Comparison of ENCODE assay signal across 19 mouse cellular contexts in genomic region chr5:118529241-118529640, GRCm38 (mm10). TPM values are rescaled to one million over a fixed set of nuclear protein-coding genes. Genes with fewer than 3 reads are reported as not detected.
DNase-seq lines count a peak whose midpoint lies in the region; ATAC-seq lines count a peak whose summit lies in the region.
"Had no signal": no experiment of that assay in that cellular context is flagged by ENCODE, and none has a peak within 500 bp of the region (broad histone marks: within the 10 kb centered on the region; RNA-seq: fewer than 3 reads in every experiment).

No protein-coding gene starts in this region.

- DNase-seq in liver, result no peak
- DNase-seq in retina, embryonic 14.5 days (ENCODE audit: low spot score), result peak; percentile 32
- no peak for DNase-seq in retina, postnatal 1 day
- DNase-seq in embryonic facial prominence, embryonic 11.5 days (ENCODE audit: low spot score), result peak; percentile 69
- DNase-seq in thymus, postnatal 4 days, result no peak
- DNase-seq in B cell, adult 2 months, result no peak
- DNase-seq: adrenal gland, postnatal 14 days; forebrain, postnatal 0 days; heart, postnatal 10 days; kidney, adult 18-20 months; lung, adult 2 months; lung, postnatal 36 days; thymus, postnatal 14 days had no signal

- H3K4me1 ChIP-seq in liver, embryonic 12.5 days, result no peaks in the 10 kb centered on the region
- peaks cover 5% of the 10 kb centered on the region; the same call in 1 of the 2 replicates for H3K4me1 ChIP-seq in embryonic facial prominence, embryonic 11.5 days (ENCODE audit: control insufficient read depth, insufficient read depth, low read length)

- ATAC-seq in liver, embryonic 12.5 days, result no peak
- ATAC-seq in embryonic facial prominence, embryonic 11.5 days (replicated peaks; ENCODE audit: insufficient number of reproducible peaks, low FRiP score, low TSS enrichment, low read depth), result no peak; the same call in 1 of the 2 replicates
- ATAC-seq: activated CD4-positive, CD25-positive, alpha-beta regulatory T cell, adult 4 months; forebrain, postnatal 0 days had no signal

- H3K36me3 ChIP-seq in liver, embryonic 12.5 days, result no peaks in the 10 kb centered on the region
- no peaks in the 10 kb centered on the region for H3K36me3 ChIP-seq in embryonic facial prominence, embryonic 11.5 days (replicated peaks; ENCODE audit: control insufficient read depth, insufficient read depth, low read depth, low read length)
- H3K36me3 ChIP-seq: embryonic facial prominence, embryonic 12.5 days; heart, embryonic 10.5 days had no signal

- no peak overlapping the region for H3K9ac ChIP-seq in liver, embryonic 12.5 days
- no peak overlapping the region for H3K9ac ChIP-seq in embryonic facial prominence, embryonic 11.5 days (replicated peaks; ENCODE audit: low read length)
- H3K9ac ChIP-seq: embryonic facial prominence, embryonic 12.5 days; forebrain, postnatal 0 days had no signal

- H3K9me3 ChIP-seq in liver, embryonic 12.5 days (replicated peaks), result no peaks in the 10 kb centered on the region
- H3K9me3 ChIP-seq in embryonic facial prominence, embryonic 11.5 days (replicated peaks; ENCODE audit: control insufficient read depth, low read length), result no peaks in the 10 kb centered on the region
- H3K9me3 ChIP-seq: embryonic facial prominence, embryonic 12.5 days; heart, embryonic 10.5 days had no signal

- WGBS in liver, embryonic 12.5 days (ENCODE audit: insufficient replicate concordance), result 58% methylated on average over 7 of the region's 7 CpGs
- 10% methylated on average over 7 of the region's 7 CpGs for WGBS in embryonic facial prominence, embryonic 11.5 days

- no peak overlapping the region for H3K4me2 ChIP-seq in liver, embryonic 12.5 days
- no peak overlapping the region for H3K4me2 ChIP-seq in embryonic facial prominence, embryonic 11.5 days (ENCODE audit: low read depth, low read length)
- H3K4me2 ChIP-seq: embryonic facial prominence, embryonic 12.5 days had no signal

- no peak overlapping the region for H3K4me3 ChIP-seq in liver, embryonic 12.5 days
- no peak overlapping the region for H3K4me3 ChIP-seq in embryonic facial prominence, embryonic 11.5 days (ENCODE audit: low read depth, low read length)
- H3K4me3 ChIP-seq: embryonic facial prominence, embryonic 12.5 days; heart, embryonic 10.5 days; myocyte had no signal

- H3K27ac ChIP-seq in liver, embryonic 12.5 days, result peak overlapping the region; percentile 7; the same call in 1 of the 2 replicates
- H3K27ac ChIP-seq in embryonic facial prominence, embryonic 11.5 days (replicated peaks; ENCODE audit: low read depth, low read length), result no peak overlapping the region
- H3K27ac ChIP-seq: embryonic facial prominence, embryonic 12.5 days; heart, embryonic 10.5 days; kidney, postnatal 0 days had no signal

- H3K27me3 ChIP-seq in liver, embryonic 12.5 days (replicated peaks), result peaks cover 93% of the 10 kb centered on the region
- H3K27me3 ChIP-seq in embryonic facial prominence, embryonic 11.5 days (ENCODE audit: control insufficient read depth, insufficient read depth, low read length), result no peaks in the 10 kb centered on the region
- H3K27me3 ChIP-seq: embryonic facial prominence, embryonic 12.5 days had no signal

RNA-seq across cellular contexts. Expression of gene Med13l, which starts 31.2 kb away (rescaled TPM):
- polyA plus RNA-seq in liver, embryonic 12.5 days (2016; fragmentation: Nextera tagmentation; extraction: Ambion mirVana), result 13.0 and 13.8 TPM in 2 replicates
- 10.1 and 11.4 TPM in 2 replicates for polyA plus RNA-seq in embryonic facial prominence, embryonic 11.5 days (2014; fragmentation: Nextera tagmentation; extraction: Ambion mirVana)

Comparison
In these comparisons a context has a peak if more than half of its experiments do, and no peak if none do; other contexts are left out.
1. DNase-seq: peak in retina, embryonic 14.5 days (single experiment) and embryonic facial prominence, embryonic 11.5 days (single experiment); none in liver (single experiment), retina, postnatal 1 day (single experiment), thymus, postnatal 4 days (single experiment) and B cell, adult 2 months (0 of 2).